Mouse (Mus musculus): ENCODE data around the gene Map3k15. TPM values are rescaled to one million over a fixed set of nuclear protein-coding genes. Genes with fewer than 3 reads are reported as not detected.

The Map3k15 gene
- total and polyA plus RNA-seq, 2 experiments from 2014 or later: 0.31 to 1.2 TPM

- H3K4me1 ChIP-seq (ENCODE audit: insufficient read depth, low read length): no peaks in the 10 kb centered on the region
- DNase-seq (ENCODE audit: low spot score) (peak; percentile 55), ATAC-seq (ENCODE audit: low FRiP score) (no peak)
- no peaks in the 10 kb centered on the region for H3K36me3 ChIP-seq (ENCODE audit: insufficient read depth, low read length)
- TF ChIP-seq CTCF (IDR thresholded peaks at IDR 0.05): peak; percentile 78
- H3K9me3 ChIP-seq (ENCODE audit: low read length): no peaks in the 10 kb centered on the region
- WGBS: 60% methylated on average over 4 of the region's 4 CpGs
- H3K9ac ChIP-seq (replicated peaks; ENCODE audit: low read length, poor library complexity, severe bottlenecking): no peak overlapping the region
- H3K27ac ChIP-seq (ENCODE audit: low read depth, low read length): no peak overlapping the region
- H3K4me2 ChIP-seq (ENCODE audit: low read depth, low read length, poor library complexity, severe bottlenecking): no peak overlapping the region
- no peaks in the 10 kb centered on the region for H3K27me3 ChIP-seq (ENCODE audit: insufficient read depth, low read length)
- H3K4me3 ChIP-seq (ENCODE audit: low read depth, low read length): no peak overlapping the region
Measured at GRCm38 (mm10) chrX:160153147-160153815, 165.0 kb downstream of the Map3k15 start.

GRCm38 (mm10) chrX:160164259-160164658, 176.0 kb downstream of the Map3k15 start:
- H3K27me3 ChIP-seq (ENCODE audit: insufficient read depth, low read length): no peaks in the 10 kb centered on the region
- no peak overlapping the region for H3K4me2 ChIP-seq (ENCODE audit: low read depth, low read length, poor library complexity, severe bottlenecking)
- no peaks in the 10 kb centered on the region for H3K36me3 ChIP-seq (ENCODE audit: insufficient read depth, low read length)
- H3K4me3 ChIP-seq (ENCODE audit: low read depth, low read length): no peak overlapping the region
- H3K4me1 ChIP-seq (ENCODE audit: insufficient read depth, low read length): no peaks in the 10 kb centered on the region
- WGBS: 85% methylated on average over 3 of the region's 3 CpGs
- DNase-seq (ENCODE audit: low spot score): no peak
- no peak for TF ChIP-seq CTCF (IDR thresholded peaks at IDR 0.05)
- H3K27ac ChIP-seq (ENCODE audit: low read depth, low read length): no peak overlapping the region
- ATAC-seq (ENCODE audit: low FRiP score): no peak
- H3K9me3 ChIP-seq (ENCODE audit: low read length): no peaks in the 10 kb centered on the region
- no peak overlapping the region for H3K9ac ChIP-seq (replicated peaks; ENCODE audit: low read length, poor library complexity, severe bottlenecking)

GRCm38 (mm10) chrX:160166246-160166985, 178.2 kb downstream of the Map3k15 start:
- H3K27me3 ChIP-seq (ENCODE audit: insufficient read depth, low read length): no peaks in the 10 kb centered on the region
- H3K9me3 ChIP-seq (ENCODE audit: low read length): no peaks in the 10 kb centered on the region
- ATAC-seq (ENCODE audit: low FRiP score) (peak; percentile 68; the same call in 1 of the 2 replicates), DNase-seq (ENCODE audit: low spot score) (no peak)
- H3K4me2 ChIP-seq (ENCODE audit: low read depth, low read length, poor library complexity, severe bottlenecking): no peak overlapping the region
- H3K4me1 ChIP-seq (ENCODE audit: insufficient read depth, low read length): no peaks in the 10 kb centered on the region
- H3K4me3 ChIP-seq (ENCODE audit: low read depth, low read length): no peak overlapping the region
- 27% methylated on average over 6 of the region's 6 CpGs for WGBS
- no peaks in the 10 kb centered on the region for H3K36me3 ChIP-seq (ENCODE audit: insufficient read depth, low read length)
- no peak overlapping the region for H3K9ac ChIP-seq (replicated peaks; ENCODE audit: low read length, poor library complexity, severe bottlenecking)
- no peak for TF ChIP-seq CTCF (IDR thresholded peaks at IDR 0.05)
- no peak overlapping the region for H3K27ac ChIP-seq (ENCODE audit: low read depth, low read length)

- DNase-seq (ENCODE audit: low spot score) (peak; percentile 47), ATAC-seq (ENCODE audit: low FRiP score) (no peak)
- no peaks in the 10 kb centered on the region for H3K4me1 ChIP-seq (ENCODE audit: insufficient read depth, low read length)
- no peaks in the 10 kb centered on the region for H3K36me3 ChIP-seq (ENCODE audit: insufficient read depth, low read length)
- no peaks in the 10 kb centered on the region for H3K27me3 ChIP-seq (ENCODE audit: insufficient read depth, low read length)
- 2% methylated on average over 2 of the region's 3 CpGs for WGBS
- no peak overlapping the region for H3K27ac ChIP-seq (ENCODE audit: low read depth, low read length)
- no peak overlapping the region for H3K4me3 ChIP-seq (ENCODE audit: low read depth, low read length)
- no peaks in the 10 kb centered on the region for H3K9me3 ChIP-seq (ENCODE audit: low read length)
- no peak overlapping the region for H3K9ac ChIP-seq (replicated peaks; ENCODE audit: low read length, poor library complexity, severe bottlenecking)
- no peak overlapping the region for H3K4me2 ChIP-seq (ENCODE audit: low read depth, low read length, poor library complexity, severe bottlenecking)
- TF ChIP-seq CTCF (IDR thresholded peaks at IDR 0.05): peak; percentile 79
Measured at GRCm38 (mm10) chrX:160170150-160170549, 181.9 kb downstream of the Map3k15 start.

Other genes with a start within 250 kb of the Map3k15 start
- gene Pdha1, start 150.0 kb downstream of the Map3k15 start, total RNA-seq (2014; rRNA removed): 156 and 178 TPM in 2 replicates
- 179 and 195 TPM in 2 replicates for gene Pdha1, start 150.0 kb downstream of the Map3k15 start, polyA plus RNA-seq (2015; fragmentation: Nextera tagmentation; extraction: Ambion mirVana)

All from midbrain, postnatal 0 days (tissue).